Mouse (Mus musculus): ENCODE data around the gene Hoxb9. TPM values are rescaled to one million over a fixed set of nuclear protein-coding genes. Genes with fewer than 3 reads are reported as not detected.

Gene Hoxb9
- total and polyA plus RNA-seq, 3 experiments = not detected

DNA sequence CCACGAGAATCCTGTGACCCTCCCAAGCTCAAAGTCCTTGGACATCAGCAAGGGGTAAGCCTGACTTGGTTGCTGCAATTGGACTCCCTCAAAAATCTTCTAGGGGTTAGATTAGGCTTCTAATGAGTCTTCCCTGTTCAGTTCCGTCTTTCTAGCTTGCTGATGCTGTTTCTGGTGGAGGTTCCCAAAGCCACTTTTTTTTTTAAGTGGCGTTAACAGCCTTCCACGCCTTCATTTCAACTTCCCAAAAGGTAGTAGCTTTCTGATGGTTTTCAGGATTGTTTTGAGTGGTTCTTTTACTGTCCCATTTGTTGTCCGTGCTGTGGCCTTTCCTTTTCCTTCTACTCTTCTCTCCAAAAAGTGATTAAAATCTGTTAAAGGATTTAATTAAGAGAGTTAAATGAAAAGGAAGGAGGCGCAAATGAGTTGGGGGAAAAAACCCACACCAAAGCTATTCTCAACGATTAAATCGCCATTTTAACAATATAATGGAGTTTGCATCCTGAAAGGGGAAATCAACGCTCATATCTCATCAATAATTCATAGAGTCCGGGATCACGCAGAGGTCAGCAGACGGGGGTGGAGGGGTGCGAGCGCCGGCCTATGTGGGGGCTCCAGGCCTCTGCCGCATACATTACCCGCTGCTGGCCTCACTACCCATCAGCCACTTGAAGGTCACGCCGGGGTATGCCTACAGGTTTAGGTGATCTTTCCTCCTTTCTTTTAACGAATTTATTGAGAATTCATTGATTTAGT lies 39.1 kb downstream of the Hoxb9 start:
- H3K36me3 ChIP-seq (replicated peaks in 1 of 2; ENCODE audit: control insufficient read depth in 1 of 2, insufficient read depth in 1 of 2, low read length in 1 of 2) = no peaks in the 10 kb centered on the region
- no peaks in the 10 kb centered on the region for H3K79me2 ChIP-seq (replicated peaks; ENCODE audit: control insufficient read depth, extremely low read depth, insufficient read depth, poor library complexity, severe bottlenecking)
- in situ Hi-C loops (cut with MboI; ENCODE audit: low pct_ligation_motif_present, low pct_unique_long_range_greater_than_20kb, low sequenced_read_pairs) = loop anchor here (25.0 kb wide), 1 partner anchor 227 kb away; no protein-coding TSS in a partner anchor
- H3K9ac ChIP-seq (ENCODE audit: insufficient read depth, low read depth) = no peak overlapping the region; the same call in 1 of the 2 replicates
- dilution Hi-C loops (cut with MboI; ENCODE audit: extremely low pct_ligation_motif_present, extremely low pct_unique_long_range_greater_than_20kb, low sequenced_read_pairs) = no loop called here
- no peaks in the 10 kb centered on the region for H3K9me3 ChIP-seq (replicated peaks; ENCODE audit: low read length)
- H3K27ac ChIP-seq (ENCODE audit: insufficient read depth, low read depth) = no peak overlapping the region
- no peak for DNase-seq (ENCODE audit: extremely low read depth)
- H3K4me3 ChIP-seq (replicated peaks in 1 of 3; ENCODE audit: low read depth in 2 of 3, low read length in 2 of 3, poor library complexity in 1 of 3) = no peak overlapping the region
- peaks cover 80% of the 10 kb centered on the region for H3K27me3 ChIP-seq (replicated peaks)
- no peak for TF ChIP-seq MYC (IDR thresholded peaks at IDR 0.05; ENCODE audit: low read depth, low read length)
- TF ChIP-seq POLR2A (IDR thresholded peaks at IDR 0.05; ENCODE audit: low read depth, low read length) = no peak
- no peak for TF ChIP-seq HCFC1 (IDR thresholded peaks at IDR 0.05; ENCODE audit: low read depth, low read length)
- TF ChIP-seq JUND (conservative IDR thresholded peaks at IDR 0.05; ENCODE audit: low read depth, low read length) = no peak
- TF ChIP-seq IRF4 (IDR thresholded peaks at IDR 0.05; ENCODE audit: low read depth, low read length) = 0 out of 2 replicates have a peak, but pooled peaks have one; percentile 30
- TF ChIP-seq USF1 (IDR thresholded peaks at IDR 0.05; ENCODE audit: low read depth, low read length) = no peak
- TF ChIP-seq CTCF (conservative IDR thresholded peaks at IDR 0.05 in 1 of 2, IDR thresholded peaks at IDR 0.05 in 1 of 2; ENCODE audit: low read depth in 2 of 2, low read length in 2 of 2) = no peak
- H3K4me1 ChIP-seq (ENCODE audit: control insufficient read depth in 1 of 2, insufficient read depth in 2 of 2) = peaks cover 0 to 21% of the 10 kb centered on the region in 2 experiments; a peak in 2 of 4 replicates
- peak overlapping the region; percentile 99 for H3K4me2 ChIP-seq (ENCODE audit: insufficient read depth, low read depth, poor library complexity, severe bottlenecking)

DNA sequence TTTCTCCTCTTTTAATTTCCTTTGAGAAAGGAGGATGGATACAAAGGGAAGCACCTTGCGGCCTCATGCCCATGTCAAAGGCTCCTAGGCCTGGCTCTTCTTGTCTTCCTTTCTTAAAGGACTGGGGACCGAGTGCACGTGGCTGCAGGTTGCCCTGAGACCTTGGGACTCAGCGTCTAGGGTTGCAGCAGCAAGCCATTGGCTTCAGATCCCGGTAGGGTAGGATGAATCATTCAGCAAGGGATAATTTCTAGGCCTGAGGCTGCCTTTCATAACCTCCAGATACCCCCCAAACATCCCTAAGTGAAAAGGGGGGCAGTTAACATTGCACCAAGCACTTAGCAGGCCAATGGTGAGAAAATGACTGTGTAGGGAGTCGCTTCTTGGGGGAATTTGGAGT lies 39.8 kb downstream of the Hoxb9 start:
- in situ Hi-C loops (cut with MboI; ENCODE audit: low pct_ligation_motif_present, low pct_unique_long_range_greater_than_20kb, low sequenced_read_pairs) (loop anchor here (25.0 kb wide), 1 partner anchor 226 kb away; no protein-coding TSS in a partner anchor), dilution Hi-C loops (cut with MboI; ENCODE audit: extremely low pct_ligation_motif_present, extremely low pct_unique_long_range_greater_than_20kb, low sequenced_read_pairs) (no loop called here)
- peak overlapping the region; percentile 22 to 46 (median 45) for H3K4me3 ChIP-seq (replicated peaks in 1 of 3; ENCODE audit: low read depth in 2 of 3, low read length in 2 of 3, poor library complexity in 1 of 3)
- peak overlapping the region; percentile 17 for H3K9ac ChIP-seq (ENCODE audit: insufficient read depth, low read depth)
- no peaks in the 10 kb centered on the region for H3K79me2 ChIP-seq (replicated peaks; ENCODE audit: control insufficient read depth, extremely low read depth, insufficient read depth, poor library complexity, severe bottlenecking)
- no peaks in the 10 kb centered on the region for H3K9me3 ChIP-seq (replicated peaks; ENCODE audit: low read length)
- no peaks in the 10 kb centered on the region for H3K36me3 ChIP-seq (replicated peaks in 1 of 2; ENCODE audit: control insufficient read depth in 1 of 2, insufficient read depth in 1 of 2, low read length in 1 of 2)
- no peak overlapping the region for H3K27ac ChIP-seq (ENCODE audit: insufficient read depth, low read depth)
- DNase-seq (ENCODE audit: extremely low read depth) = peak; percentile 37
- peaks cover 78% of the 10 kb centered on the region for H3K27me3 ChIP-seq (replicated peaks)
- peaks cover 0 to 21% of the 10 kb centered on the region in 2 experiments; a peak in 2 of 4 replicates for H3K4me1 ChIP-seq (ENCODE audit: control insufficient read depth in 1 of 2, insufficient read depth in 2 of 2)
- TF ChIP-seq MAX (IDR thresholded peaks at IDR 0.05; ENCODE audit: low read length) = peak; percentile 58
- TF ChIP-seq ZKSCAN1 (IDR thresholded peaks at IDR 0.05; ENCODE audit: borderline replicate concordance, low read depth, low read length) = no peak
- TF ChIP-seq CHD1 (IDR thresholded peaks at IDR 0.05; ENCODE audit: low read depth, low read length) = no peak
- peak overlapping the region; percentile 99 for H3K4me2 ChIP-seq (ENCODE audit: insufficient read depth, low read depth, poor library complexity, severe bottlenecking)
